Mouse (Mus musculus): Measurements from ENCODE around the gene Cnmd.

Gene Cnmd

DNA sequence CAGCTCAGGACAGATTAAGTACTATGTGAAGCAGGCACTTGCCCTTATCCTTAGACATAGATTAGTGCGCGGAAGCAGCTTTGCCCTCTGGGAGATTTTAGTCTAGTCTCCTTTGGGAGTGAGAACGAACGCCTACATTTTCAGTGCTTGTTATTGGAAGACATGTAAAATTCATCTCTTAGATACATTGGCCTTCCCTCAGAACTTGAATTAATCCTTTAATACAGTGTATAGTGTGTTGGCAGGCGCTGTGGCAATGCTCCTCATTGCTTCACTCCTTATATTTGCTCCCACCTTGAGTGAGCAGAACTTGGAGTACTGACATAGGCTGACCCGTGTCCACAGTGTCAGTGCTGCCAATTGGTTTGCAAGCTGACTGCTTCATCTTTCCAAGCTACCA lies 53.7 kb downstream of the Cnmd start:
- DNase-seq (ENCODE audit: low read depth, low spot score), result no peak
- H3K36me3 ChIP-seq (ENCODE audit: control insufficient read depth, insufficient read depth, low read length, poor library complexity, severe bottlenecking), result peaks cover 13% of the 10 kb centered on the region
- H3K27me3 ChIP-seq (ENCODE audit: control insufficient read depth, insufficient read depth, low read length, poor library complexity, severe bottlenecking), result no peaks in the 10 kb centered on the region

DNA sequence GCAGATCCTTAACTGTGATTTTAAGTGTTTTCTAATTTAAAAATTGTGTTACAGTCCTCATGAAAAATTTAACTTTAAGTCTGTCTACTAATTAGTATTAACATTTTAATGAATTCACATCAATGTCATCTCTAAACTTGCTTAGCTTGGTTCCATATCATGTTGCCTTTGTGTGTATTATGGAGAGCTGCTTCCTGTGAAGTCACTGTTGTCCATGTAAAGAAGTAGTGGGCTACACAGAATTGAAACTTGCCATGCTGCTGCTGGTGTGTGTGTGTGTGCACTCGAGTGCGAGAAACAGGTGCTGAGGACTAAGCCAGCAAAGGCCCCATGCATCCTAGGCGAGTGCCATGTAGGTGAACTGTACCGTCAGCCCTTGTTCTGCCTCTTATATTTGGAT lies 54.6 kb downstream of the Cnmd start:
- peaks cover 14% of the 10 kb centered on the region for H3K36me3 ChIP-seq (ENCODE audit: control insufficient read depth, insufficient read depth, low read length, poor library complexity, severe bottlenecking)
- H3K27me3 ChIP-seq (ENCODE audit: control insufficient read depth, insufficient read depth, low read length, poor library complexity, severe bottlenecking), result no peaks in the 10 kb centered on the region
- peak; percentile 9 for DNase-seq (ENCODE audit: low read depth, low spot score)

DNA sequence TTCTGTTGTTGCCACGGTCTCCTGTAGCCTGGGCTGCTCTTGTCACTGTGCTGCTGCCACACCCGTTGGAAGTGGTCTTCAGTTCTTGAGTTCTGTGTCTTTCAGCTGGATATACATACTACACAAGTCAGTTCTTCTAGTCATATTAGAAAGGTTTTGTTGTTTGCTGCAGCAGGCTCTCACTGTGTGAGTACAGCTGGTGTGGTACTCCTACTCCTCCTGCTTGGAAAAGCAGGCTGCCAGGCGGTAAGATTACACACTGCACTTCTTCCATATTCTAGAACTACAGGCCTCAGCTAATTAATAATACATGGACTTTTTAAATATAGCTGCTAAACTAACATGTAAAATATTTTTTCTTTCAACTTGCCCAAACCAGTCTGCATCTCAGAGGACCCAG lies 55.1 kb downstream of the Cnmd start:
- no peaks in the 10 kb centered on the region for H3K27me3 ChIP-seq (ENCODE audit: control insufficient read depth, insufficient read depth, low read length, poor library complexity, severe bottlenecking)
- no peak for DNase-seq (ENCODE audit: low read depth, low spot score)
- H3K36me3 ChIP-seq (ENCODE audit: control insufficient read depth, insufficient read depth, low read length, poor library complexity, severe bottlenecking), result peaks cover 13% of the 10 kb centered on the region

DNA sequence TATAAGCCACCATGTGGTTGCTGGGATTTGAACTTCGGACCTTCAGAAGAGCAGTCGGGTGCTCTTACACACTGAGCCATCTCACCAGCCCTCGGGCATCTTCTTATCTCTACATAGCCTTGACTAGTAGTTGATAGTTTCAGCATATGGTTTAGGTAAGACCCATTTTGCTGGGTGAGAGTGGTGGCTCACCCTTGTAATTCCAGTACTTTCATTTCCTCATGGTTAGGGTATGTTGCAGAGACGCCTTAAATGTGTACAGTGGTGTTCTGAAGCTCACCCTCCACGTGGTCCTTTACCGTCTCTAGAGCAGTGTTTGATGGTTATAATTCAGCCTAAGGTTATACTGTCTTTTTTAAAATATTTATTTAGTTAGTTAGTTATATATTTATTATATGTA lies 55.6 kb downstream of the Cnmd start:
- Histone ChIP-seq H3K36me3 (ENCODE audit: control insufficient read depth, insufficient read depth, low read length, poor library complexity, severe bottlenecking) (peaks cover 11% of the 10 kb centered on the region), H3K27me3 (ENCODE audit: control insufficient read depth, insufficient read depth, low read length, poor library complexity, severe bottlenecking) (no peaks in the 10 kb centered on the region)
- no peak for DNase-seq (ENCODE audit: low read depth, low spot score)

DNA sequence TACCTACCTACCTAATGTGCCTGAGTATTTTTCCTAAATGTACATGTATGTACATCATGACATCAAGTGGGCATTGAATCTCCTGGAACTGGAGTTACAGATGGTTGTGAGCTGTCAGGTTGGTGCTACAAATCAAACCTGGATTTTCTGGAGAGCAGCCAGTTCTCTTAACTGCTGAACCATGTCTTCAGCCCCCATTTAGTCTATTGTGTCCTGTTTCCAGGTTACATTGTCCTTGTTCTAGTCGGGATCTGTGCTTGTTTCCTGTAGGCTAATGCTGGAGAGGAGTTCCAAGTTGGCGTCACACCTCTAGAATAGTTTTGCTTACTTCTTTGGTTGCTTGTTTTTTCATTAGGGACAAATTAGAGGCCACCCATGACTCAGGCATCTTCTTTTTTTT lies 56.1 kb downstream of the Cnmd start:
- no peak for DNase-seq (ENCODE audit: low read depth, low spot score)
- peaks cover 8% of the 10 kb centered on the region; the same call in 1 of the 2 replicates for H3K36me3 ChIP-seq (ENCODE audit: control insufficient read depth, insufficient read depth, low read length, poor library complexity, severe bottlenecking)
- no peaks in the 10 kb centered on the region for H3K27me3 ChIP-seq (ENCODE audit: control insufficient read depth, insufficient read depth, low read length, poor library complexity, severe bottlenecking)

DNA sequence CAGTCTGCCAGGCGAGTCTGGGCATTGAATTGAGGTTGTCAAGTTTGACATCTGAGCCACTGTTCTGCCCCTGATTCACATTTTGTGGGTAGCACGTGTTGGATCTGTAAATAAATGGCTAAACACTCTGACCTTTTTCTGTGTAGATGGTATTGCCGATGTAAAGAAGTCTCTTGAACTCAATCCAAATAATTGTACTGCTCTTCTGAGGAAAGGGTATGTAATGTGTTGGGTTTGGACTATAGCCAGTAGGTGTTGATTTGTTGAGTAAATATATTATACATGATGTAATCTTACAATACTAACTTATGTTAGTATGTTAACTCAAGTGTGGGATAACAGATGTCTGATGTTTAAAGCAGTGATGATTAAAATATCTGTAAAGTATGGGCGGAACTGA lies 65.4 kb downstream of the Cnmd start:
- H3K36me3 ChIP-seq (ENCODE audit: control insufficient read depth, insufficient read depth, low read length, poor library complexity, severe bottlenecking), result peaks cover 26% of the 10 kb centered on the region

DNA sequence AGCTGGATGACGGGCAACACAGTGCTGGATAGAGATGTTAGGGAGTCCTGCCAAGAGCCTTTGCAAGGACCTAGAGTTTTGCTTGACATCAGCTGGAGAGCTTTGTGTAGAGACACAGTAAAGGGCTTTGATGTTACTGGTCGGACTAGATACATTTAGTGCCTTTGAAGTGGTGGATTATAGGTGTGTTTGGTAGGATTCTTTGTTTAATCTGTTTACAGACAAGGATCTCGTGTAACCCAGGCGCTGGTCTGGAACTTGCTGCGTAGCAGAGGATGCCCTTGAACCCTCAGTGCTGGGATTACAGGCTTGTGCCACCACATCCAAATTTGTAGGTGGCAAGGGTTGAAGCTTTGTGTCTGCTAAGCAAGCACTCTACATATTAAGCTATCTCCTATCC lies 67.9 kb downstream of the Cnmd start:
- H3K27me3 ChIP-seq (ENCODE audit: control insufficient read depth, insufficient read depth, low read length, poor library complexity, severe bottlenecking), result no peaks in the 10 kb centered on the region
- H3K36me3 ChIP-seq (ENCODE audit: control insufficient read depth, insufficient read depth, low read length, poor library complexity, severe bottlenecking), result peaks cover 19% of the 10 kb centered on the region
- no peak for DNase-seq (ENCODE audit: low read depth, low spot score)

More for the DNA sequence above, 65.4 kb downstream of the Cnmd start:
- H3K27me3 ChIP-seq (ENCODE audit: control insufficient read depth, insufficient read depth, low read length, poor library complexity, severe bottlenecking), result no peaks in the 10 kb centered on the region
- DNase-seq (ENCODE audit: low read depth, low spot score), result no peak

DNA sequence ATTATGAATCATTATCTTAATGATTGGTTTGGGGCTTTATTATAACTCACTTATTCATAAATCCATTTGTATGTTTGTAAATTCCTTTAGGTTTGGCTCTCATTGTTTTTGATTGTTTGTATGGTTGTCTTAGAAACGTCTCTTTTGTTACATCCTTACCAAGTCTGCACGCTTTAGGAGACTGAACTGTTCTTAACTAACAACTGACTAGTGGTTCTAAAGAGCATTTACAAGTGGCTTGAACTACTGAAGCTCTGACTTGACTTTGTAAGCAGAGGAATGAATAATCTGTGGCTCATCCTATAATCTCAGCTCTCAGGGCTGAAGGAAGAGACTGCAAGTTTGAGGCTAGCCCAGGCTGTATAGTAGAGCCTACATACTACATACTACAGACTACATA lies 70.4 kb downstream of the Cnmd start:
- H3K36me3 ChIP-seq (ENCODE audit: control insufficient read depth, insufficient read depth, low read length, poor library complexity, severe bottlenecking), result peaks cover 12% of the 10 kb centered on the region; the same call in 1 of the 2 replicates
- no peak for DNase-seq (ENCODE audit: low read depth, low spot score)
- H3K27me3 ChIP-seq (ENCODE audit: control insufficient read depth, insufficient read depth, low read length, poor library complexity, severe bottlenecking), result no peaks in the 10 kb centered on the region

DNA sequence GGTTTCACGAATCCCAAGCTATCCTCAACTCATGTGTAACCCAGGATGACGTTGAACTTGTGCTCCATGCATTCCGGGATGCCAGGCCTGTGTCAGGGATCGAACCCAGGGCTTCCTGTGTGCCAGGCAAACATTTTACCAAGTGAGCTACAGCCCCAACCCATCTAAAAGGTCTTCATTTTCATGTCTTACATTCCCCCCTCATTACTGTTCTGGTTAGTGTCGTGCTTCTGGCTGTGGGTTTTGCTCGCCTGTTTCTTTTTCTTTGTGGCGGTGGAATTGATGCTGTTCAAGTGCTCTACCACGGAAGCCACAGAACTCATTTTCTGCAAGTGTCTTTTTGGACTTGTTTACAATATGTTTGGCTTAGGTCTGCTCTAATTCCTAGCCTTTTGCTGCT lies 71.1 kb downstream of the Cnmd start:
- H3K36me3 ChIP-seq (ENCODE audit: control insufficient read depth, insufficient read depth, low read length, poor library complexity, severe bottlenecking), result peaks cover 7% of the 10 kb centered on the region; the same call in 1 of the 2 replicates
- no peak for DNase-seq (ENCODE audit: low read depth, low spot score)

DNA sequence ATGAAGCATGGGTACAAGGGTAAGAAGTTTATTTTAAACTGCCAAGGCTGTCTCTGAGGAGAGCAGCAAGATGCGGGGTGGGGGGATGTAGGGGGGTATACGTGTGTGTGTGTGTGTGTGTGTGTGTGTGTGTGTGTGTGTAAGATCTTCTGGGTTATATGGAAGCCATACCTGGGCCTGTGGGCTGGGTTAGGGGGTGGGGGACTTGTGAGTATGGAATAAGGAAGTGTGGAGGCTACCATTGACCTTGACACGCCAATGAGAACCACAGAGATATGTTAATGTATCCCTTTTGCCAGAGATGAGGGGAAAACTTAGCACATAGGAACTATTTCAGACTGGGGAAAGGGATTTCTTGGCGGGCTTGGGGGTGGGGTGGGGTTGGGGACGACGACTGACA lies 72.6 kb downstream of the Cnmd start:
- DNase-seq (ENCODE audit: low read depth, low spot score), result no peak
- H3K36me3 ChIP-seq (ENCODE audit: control insufficient read depth, insufficient read depth, low read length, poor library complexity, severe bottlenecking), result peaks cover 5% of the 10 kb centered on the region; the same call in 1 of the 2 replicates
- no peaks in the 10 kb centered on the region for H3K27me3 ChIP-seq (ENCODE audit: control insufficient read depth, insufficient read depth, low read length, poor library complexity, severe bottlenecking)

More for the DNA sequence above, 71.1 kb downstream of the Cnmd start:
- no peaks in the 10 kb centered on the region for H3K27me3 ChIP-seq (ENCODE audit: control insufficient read depth, insufficient read depth, low read length, poor library complexity, severe bottlenecking)

DNA sequence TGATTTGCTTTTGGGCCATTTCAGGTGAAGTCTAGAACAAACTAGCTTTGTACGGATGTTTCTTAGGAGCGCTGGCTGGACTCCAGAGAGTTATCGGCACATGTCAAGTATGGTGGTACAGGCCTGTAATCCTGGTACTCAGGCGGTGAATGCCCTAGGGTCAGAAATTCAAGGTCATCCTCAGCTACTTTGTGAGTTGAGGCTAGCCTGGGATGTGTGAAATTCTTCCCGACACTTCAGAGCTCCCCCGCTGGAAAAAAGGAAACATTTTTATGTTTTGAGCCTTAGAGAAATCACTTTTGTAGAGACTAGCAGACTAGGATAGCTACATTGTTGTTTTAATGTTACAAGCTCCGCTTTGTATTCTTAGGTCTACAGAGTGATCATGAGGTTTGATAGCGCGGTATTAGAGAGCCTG lies 73.4 kb downstream of the Cnmd start:
- Histone ChIP-seq H3K36me3 (ENCODE audit: control insufficient read depth, insufficient read depth, low read length, poor library complexity, severe bottlenecking) (peaks cover 5% of the 10 kb centered on the region), H3K27me3 (ENCODE audit: control insufficient read depth, insufficient read depth, low read length, poor library complexity, severe bottlenecking) (no peaks in the 10 kb centered on the region)
- DNase-seq (ENCODE audit: low read depth, low spot score), result no peak

DNA sequence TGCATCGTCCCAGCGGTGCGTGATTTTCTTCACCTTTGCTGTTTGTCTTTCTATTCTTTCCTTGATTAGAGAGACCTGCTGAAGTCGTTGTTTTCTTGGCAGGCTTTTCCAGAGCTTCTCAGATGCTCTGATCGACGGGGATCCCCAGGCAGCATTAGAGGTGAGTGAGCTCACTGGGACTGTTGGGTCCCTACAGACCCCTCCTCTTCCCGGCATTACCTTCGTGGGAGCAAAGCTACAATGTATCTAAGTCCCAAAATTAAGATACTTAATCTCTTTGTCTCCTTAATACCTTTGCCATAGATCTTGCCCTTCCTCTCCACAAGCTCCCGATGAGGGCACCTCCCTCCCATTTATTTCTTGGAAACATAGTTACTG lies 74.1 kb downstream of the Cnmd start:
- Histone ChIP-seq H3K27me3 (ENCODE audit: control insufficient read depth, insufficient read depth, low read length, poor library complexity, severe bottlenecking) (no peaks in the 10 kb centered on the region), H3K36me3 (ENCODE audit: control insufficient read depth, insufficient read depth, low read length, poor library complexity, severe bottlenecking) (peaks cover 5% of the 10 kb centered on the region)
- DNase-seq (ENCODE audit: low read depth, low spot score), result no peak
